Mouse (Mus musculus) yolk sac, embryonic 10.5 days (tissue): ENCODE measurements around the gene Snapc5.
A peak's percentile ranks its signal among the peaks of the same experiment; 100 is the strongest.

Experiments
- DNase-seq: peaks from one replicate; pipeline ENCODE4 v3.0.0-alpha.2; 2017; ENCODE audit warnings: low spot score

The Snapc5 gene

DNA sequence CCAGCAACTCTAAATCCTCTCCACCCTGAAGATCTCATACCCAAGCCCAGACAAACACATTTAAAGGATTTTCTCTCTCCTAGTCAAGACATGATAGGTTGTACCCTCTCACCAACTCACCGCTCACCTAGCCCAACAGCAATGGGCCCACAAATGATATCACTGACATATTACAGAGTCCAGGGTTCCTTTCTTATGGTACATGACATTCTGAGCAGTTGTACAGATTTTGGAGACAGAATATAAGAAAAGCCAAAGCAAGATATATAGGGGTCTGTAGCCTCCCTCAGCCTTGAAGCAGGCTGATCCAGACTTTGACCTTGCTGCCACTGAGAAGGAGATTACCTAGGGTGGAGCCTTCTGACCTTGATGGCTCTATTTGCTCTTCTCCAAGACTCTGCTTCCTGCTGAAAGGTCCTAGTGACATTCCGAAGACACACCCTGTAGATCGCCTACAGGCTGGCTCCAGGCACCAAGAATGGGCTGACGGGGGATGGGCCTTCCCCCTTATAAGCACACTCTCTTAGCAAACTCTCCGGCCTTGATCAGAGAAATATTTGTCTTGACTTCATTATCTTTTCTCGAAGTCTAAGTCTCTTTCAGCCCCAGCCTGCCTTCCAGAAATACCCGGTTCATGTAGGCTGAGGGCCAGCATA, 19.8 kb downstream of the Snapc5 start:
- peak; percentile 64 for DNase-seq

DNA sequence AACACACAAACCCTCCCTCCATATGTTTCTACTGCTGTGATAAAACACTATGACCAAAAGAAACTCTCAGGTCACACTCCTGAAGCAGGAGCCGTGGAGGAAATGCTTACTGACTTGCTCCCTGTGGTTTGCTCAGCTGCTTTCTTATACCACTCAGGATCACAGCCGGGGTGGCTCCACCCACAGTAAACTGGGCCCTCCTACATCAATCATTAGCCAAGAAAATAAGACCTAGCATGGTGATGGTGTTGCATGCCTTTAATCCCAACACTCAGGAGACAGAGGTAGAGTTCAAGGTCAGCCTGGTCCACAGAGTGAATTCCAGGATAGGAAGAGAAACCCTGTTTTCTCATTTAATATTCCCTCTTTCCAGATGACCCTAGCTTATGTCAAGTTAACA, 20.8 kb downstream of the Snapc5 start:
- peak; percentile 64 for DNase-seq

DNA sequence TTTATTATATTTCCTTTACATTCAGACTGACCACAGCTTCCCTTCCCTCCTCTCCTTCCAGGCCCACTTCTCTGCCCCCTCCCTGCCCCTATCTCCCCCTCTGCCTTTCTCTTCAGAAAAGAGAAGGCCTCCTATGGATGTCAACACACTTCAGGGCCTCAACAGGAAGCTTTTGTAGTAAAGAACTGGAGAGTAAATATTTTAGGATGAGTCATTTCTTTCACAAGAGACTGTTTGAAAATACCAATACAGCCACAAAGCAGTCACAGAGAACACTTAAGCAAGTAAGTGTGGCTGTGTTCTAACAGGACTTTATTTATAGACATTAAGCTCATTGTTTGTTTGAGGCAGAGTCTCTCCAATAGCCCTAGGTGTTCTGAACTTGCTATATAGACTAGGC, 23.3 kb downstream of the Snapc5 start:
- no peak for DNase-seq

DNA sequence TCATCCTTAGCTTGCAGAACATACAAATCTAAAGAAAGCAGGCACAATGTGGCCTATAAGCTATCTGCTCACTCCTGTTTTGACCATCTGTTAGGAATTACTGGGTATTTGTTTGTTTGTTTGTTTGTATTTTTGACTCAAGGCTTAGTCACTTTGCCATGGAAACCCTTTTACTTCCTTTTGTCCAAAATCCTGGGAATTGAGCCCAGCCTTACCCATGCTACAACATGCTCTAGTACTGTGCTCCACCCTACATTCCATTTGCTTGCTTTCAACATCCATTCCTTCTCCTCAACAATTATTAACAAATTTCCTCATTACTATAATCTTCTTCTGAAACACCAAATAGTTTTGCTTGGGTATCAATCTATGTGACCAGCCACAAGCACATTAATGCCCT, 23.8 kb downstream of the Snapc5 start:
- DNase-seq, result no peak

DNA sequence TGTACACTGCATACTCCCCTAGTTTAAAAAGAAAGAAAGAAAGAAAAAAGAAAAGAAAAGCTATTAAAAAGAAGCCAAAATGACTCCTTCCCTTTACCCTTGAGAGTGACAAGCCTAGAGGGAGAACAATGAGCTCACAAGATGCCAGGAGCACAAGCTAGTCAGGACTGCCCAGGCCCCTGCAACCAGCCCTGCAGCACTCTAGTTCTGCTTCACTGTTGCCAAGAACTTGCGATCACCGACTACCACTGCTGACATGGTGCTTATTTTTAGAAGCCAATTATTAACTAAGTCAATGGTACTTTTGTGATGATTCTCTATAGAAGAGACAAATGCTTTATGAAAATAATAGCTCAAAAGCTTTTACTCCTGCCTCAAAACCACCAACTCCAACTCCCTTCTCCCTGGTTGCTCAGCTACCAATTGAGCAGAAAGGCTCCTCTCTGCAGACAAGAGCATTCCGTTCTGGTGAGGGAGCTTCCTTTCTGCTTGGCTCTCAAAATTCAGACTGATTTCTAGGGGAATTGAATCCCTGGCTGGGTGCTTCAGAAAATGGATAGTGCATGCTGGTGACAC, 28.5 kb downstream of the Snapc5 start:
- DNase-seq, result no peak

DNA sequence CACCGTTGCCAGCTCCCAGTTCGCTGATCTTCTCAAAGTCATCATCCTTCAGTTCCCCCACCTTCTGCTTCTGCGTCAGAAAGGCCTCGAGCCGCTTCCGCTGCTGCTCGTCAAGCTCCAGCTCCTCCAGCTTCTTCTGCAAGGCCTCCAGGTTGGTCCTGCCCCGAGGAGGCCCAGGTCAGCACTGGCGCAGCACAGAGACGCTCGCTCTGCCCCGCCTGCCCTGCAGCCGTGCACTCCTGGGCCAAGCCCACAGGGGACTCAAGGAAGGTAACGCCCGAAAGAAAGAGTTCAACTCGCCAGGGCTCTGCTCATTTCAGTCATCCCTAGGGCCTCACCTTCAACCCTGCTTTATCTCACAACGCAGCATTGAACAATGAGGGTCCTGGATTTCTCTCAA, 35.4 kb downstream of the Snapc5 start:
- DNase-seq, result no peak

DNA sequence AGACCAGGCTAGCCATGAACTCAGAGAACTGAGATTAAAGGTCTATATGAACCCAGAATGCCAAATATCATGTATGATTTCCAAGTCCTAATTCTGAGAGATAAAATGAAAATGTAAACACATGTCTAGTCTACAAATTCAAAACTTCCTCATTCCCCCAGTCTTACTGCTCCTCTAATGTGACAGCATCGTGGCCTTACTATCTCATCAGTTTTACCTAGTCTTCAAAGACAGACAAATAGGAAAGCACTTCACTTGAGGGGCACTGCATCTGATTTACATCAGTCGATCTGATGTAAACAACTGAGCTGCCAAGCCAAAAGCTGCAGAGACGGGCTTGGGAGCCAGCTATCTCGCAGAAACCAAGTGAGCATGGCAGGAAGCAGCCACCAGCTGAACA, 37.0 kb downstream of the Snapc5 start:
- DNase-seq, result no peak

DNA sequence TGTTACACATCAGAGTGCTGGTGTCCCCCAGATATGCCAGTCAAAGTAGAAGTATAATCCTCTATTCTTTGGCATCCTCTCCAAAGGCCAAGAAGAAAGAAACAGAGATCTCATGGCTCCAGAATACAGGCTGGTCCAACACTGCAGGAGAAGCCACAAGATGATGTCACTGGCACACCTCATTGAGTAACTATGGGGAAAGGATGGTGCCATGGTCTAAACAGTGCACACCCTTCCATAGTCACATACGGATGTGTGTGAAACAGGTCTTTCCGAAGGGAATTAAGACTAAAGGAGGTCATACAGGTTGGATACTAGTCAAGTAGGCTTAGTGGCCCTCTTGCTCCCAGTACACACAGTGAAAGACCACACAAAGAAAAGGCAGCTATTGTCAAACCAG, 37.6 kb downstream of the Snapc5 start:
- no peak for DNase-seq

DNA sequence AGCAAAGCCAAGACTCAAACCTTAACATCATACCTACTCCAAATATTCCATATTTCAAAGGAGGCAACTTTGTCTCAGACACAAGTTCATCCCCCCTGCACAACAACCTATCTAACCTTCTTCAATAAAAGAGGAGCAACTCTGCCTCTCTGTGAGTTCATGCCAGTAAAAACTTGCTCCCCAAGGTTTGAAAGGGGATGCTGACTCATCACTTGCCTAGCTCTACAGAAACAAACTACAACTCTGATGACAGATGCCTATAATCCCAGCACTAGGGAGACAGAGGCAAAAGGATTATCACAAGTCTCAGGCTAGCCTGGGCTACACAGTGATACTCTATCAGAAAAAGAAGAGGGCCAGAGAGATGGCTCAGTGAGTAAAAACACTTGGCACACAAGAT, 38.8 kb downstream of the Snapc5 start:
- DNase-seq, result no peak

DNA sequence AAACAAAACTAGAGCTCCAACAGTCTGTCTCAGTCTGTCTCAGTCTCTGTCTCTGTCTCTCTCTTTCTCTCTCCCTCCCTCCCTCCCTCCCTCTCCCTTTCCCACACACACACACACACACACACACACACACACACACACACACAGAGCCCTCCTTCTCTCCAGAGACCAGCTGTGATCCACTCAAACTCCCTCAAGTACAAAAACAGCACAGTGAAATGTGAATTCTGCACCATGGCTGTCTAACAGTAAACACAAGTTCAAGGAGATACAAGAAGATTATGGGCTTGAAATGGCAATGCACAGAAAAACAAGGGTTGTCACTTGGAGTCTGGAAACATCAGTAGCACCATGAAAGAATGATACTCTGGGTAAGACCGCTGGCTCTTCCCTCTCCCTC, 40.2 kb downstream of the Snapc5 start:
- DNase-seq, result no peak

DNA sequence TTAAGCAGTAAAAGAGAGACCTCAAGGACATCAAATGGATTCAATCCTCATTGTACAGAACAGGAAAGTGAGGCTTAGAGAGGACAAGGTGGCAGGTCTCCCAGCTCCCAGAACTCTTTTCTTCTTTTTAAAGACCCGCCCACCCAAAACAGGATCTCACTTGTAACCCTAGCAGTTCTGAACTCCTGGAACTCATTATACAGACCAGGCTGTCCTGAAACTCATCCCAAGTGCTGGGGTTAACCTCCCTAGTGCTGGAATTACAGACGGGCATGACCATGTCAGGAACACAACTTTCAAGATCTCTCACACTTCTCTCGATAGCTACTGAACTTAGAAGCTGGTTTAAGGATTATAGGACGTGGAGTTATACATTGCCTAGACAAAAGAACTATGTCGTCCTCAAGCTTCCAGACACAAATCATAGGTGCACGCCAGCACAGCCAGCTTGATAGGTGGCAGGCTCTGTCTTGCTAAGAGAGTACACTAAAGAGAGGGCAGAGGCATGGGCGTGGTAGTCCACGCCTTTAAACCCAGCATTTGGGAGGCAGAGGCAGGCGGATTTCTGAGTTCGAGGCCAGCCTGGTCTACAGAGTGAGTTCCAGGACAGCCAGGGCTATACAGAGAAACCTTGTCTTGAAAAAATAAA, 40.8 kb downstream of the Snapc5 start:
- no peak for DNase-seq

DNA sequence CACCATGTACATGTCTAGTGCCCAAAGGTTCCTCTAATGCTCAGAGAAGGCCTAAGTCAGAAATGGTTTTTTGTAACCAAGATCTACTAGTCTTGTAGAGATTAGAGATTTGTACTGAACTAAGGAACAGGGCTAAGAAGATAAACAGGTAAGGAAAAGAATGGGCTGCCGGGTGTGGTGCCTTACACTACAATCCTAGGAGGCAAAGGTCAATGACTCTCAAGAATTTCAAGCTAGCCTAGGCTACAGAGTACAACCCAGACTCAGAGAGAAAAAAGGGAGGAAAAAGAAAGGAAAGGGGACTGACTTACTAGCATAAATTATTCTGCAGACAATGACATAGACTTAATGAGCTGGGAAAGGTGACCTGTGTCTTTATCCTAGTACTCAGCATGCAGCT, 41.5 kb downstream of the Snapc5 start:
- peak; percentile 37 for DNase-seq

DNA sequence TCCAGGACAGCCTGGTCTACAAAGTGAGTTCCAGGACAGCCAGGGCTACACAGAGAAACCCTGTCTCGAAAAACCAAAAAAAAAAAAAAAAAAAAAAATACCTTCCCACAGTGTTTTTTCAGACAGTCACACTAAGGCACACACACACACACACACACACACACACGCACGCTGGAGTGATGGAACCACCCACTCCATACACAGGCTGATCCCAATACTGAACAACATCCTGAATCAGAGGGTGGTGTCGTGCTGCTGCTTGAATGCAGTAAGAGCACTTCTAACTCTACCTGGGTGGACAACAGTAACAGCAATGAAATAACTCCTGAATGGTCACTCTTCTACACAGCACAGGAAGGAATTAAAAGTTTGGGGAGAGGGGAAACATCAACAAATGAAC, 42.4 kb downstream of the Snapc5 start:
- DNase-seq, result no peak

DNA sequence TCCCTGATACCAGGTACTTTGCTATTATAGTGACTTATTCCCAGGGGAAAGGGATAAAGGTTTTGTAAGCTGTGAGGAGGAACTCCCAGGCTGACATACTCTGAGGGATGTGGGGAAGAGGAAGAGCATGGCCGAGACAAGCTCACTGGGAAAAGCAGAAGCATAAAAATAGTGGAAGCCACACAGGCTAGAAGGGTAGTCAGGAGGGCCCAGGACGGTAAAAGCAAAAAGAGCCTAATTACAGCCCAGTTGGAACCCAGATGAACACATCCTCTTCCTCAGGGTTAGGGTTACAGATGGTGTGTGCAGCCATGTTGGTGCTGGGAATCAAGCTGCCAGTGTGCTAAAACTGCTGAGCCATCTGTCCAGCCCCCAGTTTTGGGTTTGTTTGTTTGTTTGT, 43.0 kb downstream of the Snapc5 start:
- DNase-seq, result no peak

DNA sequence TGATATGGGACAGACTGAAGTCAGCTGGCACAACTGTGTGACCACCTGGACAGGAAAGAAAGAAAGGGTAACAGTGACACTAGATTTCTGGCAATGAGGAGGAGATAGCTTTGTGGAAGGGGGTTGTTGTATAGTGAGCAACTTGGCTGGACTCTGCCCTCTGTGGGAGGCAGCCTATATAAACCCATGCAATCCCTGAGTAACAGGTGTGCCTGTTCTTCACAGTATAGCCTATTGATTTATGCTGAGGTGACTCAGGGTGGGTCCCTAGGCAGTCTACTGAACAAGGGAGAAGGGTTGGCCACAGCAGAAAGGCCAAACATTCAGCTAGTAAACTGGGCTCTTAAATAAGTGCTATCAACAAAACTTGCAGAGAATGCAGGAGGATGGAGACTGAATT, 46.7 kb downstream of the Snapc5 start:
- DNase-seq, result no peak

DNA sequence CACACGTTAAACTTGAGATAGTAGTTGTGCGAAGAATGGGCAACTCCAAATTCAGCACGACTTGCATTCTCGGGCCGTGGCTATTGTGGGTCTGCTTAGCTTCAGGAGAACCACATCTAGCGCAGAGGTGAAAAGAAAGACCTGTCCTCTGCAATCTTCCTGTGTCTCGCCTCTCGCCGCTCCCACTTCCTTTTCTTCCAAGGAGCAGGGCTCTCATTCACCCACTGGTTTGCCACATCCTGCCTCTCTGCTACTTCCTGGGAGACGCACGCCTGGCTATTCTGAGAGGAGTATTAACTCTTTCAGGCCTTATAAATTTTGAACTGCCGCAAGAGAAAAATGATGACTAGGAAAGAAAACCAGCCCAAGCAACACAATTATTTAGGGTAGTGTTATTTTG, 48.7 kb downstream of the Snapc5 start:
- DNase-seq, result no peak

DNA sequence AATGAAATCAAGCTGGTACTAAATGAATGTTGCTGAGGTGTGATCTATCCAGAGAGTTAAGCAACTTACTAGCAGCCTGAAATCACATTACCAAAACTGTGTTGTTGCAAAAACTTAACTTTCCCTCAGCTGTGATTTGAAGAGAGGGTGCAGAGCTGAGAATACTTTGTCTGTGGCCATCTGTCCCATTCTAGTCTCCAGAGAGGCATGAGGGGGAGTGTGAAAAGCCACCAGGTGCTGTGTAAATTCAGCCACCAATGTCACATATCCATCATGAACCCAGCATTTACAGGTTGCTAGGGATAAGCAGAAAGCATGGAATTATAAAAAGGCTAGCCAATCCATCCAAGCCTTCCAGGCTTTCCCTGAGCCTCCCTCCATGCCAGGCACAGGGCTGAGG, 49.9 kb downstream of the Snapc5 start:
- no peak for DNase-seq

DNA sequence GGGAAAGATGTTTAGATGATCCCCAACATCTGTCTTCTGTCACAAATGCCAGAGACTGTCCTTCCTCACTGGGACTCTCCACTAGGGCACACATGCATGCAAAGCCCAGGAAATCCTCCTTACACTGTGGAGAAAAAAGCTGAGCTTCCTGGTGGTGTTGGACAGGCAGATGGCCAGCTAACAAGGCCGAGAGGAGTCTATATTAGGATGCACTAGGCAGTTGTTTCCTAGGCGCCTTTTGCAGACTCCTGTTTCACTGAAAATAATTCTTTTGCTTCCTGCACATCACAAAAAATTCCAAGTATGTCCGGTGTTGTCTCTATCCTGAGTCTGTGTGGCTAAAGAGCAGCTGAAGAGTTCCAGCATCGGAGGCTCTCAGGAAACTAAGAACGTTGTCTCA, 52.1 kb downstream of the Snapc5 start:
- no peak for DNase-seq

DNA sequence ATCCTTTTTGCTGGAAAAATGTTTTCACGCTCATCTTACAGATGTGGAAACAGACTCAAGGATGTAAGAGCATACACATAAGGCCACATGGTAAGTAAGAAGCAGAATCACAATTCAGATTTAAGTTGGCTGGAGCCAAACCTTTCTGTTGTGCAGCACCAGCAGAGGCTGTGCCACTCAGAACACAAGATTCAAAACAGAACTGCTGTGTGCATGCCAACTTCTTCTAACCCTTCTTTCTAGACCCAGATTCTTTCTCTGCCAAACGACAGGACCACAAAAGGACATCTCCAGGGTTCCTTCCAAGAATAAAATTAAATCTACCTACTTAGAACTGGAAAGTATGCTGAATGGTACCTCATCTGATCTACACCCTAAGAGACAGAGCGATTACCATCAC, 52.6 kb downstream of the Snapc5 start:
- DNase-seq, result no peak

DNA sequence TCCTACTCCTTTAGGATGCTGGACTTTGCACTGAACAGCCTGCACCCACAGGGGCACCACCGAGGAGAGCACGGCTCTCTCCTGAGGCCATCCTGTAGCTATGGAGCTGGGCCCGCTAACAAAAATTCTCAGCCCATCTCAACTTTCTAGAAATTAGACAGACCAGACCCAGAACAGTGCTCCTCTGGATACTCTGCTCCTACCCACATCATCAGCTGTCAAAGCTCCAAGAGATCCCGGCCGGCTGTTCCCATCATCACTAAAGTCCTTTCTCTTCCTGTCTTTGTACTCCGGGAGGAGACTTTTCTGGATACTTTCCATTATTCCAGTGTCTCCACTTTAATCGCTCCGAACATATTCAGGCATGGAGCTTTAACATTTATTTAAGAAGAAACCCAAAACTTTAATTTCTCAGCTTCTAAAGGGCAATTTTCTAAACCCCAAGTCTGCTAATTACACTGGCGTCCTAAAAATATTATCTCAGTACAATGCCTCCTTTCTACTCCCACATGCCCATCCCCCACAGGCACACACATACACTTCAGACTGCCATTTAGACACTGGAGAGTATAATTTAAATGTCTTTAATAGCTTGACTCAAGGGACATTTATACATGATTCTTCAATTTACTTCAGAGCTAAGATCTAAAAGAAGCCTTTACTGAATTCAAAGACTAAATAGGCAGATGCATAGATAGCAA, 53.3 kb downstream of the Snapc5 start:
- no peak for DNase-seq
